Mouse (Mus musculus) liver, postnatal 0 days (tissue): ENCODE results near the gene Kif1bp. TPM values are rescaled to one million over a fixed set of nuclear protein-coding genes. Genes with fewer than 3 reads are reported as not detected.

Source experiments
- polyA plus RNA-seq: library from polyadenylated mRNA; unstranded; fragments of >200 nt; fragmentation: Nextera tagmentation; extraction: Ambion mirVana; gene quantifications from 2 replicates; pipeline ENCODE4 v1.2.1, GENCODE M21; 2015

Gene Kif1bp
- polyA plus RNA-seq, 1 experiment from 2014 or later, result 6.5 TPM

Other genes starting within 250 kb of the Kif1bp start
- 22.1 and 30.7 TPM in 2 replicates for gene Hk1, start 198.5 kb downstream of the Kif1bp start, polyA plus RNA-seq
- 0.45 and 0.48 TPM in 2 replicates for gene Hkdc1, start 156.0 kb downstream of the Kif1bp start, polyA plus RNA-seq
- 0.12 TPM in 1 of 2 replicates, not detected in the other for gene 4930507D05Rik, start 129.0 kb downstream of the Kif1bp start, polyA plus RNA-seq
- gene Supv3l1, start 128.7 kb downstream of the Kif1bp start, polyA plus RNA-seq, result 7.3 and 8.6 TPM in 2 replicates
- gene Vps26a, start 91.7 kb downstream of the Kif1bp start, polyA plus RNA-seq, result 32.1 and 33.8 TPM in 2 replicates
- gene Srgn, start 51.0 kb downstream of the Kif1bp start, polyA plus RNA-seq, result 108 and 110 TPM in 2 replicates
- 7.2 and 8.3 TPM in 2 replicates for gene Ddx21, start 23.8 kb upstream of the Kif1bp start, polyA plus RNA-seq
- 33.7 and 35.3 TPM in 2 replicates for gene Ddx50, start 72.8 kb upstream of the Kif1bp start, polyA plus RNA-seq
- gene Stox1, start 147.7 kb upstream of the Kif1bp start, polyA plus RNA-seq, result 0.21 and 0.53 TPM in 2 replicates
- gene Ccar1, start 213.8 kb upstream of the Kif1bp start, polyA plus RNA-seq, result 35.3 and 35.5 TPM in 2 replicates